Mouse (Mus musculus) CH12.LX (cell line): ENCODE measurements around the gene Echdc3. TPM values are rescaled to one million over a fixed set of nuclear protein-coding genes. Genes with fewer than 3 reads are reported as not detected.

Experiments used
- DNase-seq: peaks from one replicate; pipeline ENCODE4 v3.0.0-alpha.2; 2013; ENCODE audit errors: extremely low read depth
- H3K27ac ChIP-seq: 2 replicates; pipeline ENCODE4 v1.5.1; 2012; ENCODE audit warnings: low read depth, mild to moderate bottlenecking, control low read depth, moderate library complexity; ENCODE audit not compliant: insufficient read depth
- H3K27me3 ChIP-seq: replicated peaks from 2 replicates; pipeline ENCODE3; 2012; ENCODE audit warnings: inconsistent platforms
- H3K36me3 ChIP-seq, 2 experiments: replicated peaks in 1 of 2; 2 replicates each; pipeline versions ENCODE3 to v1.6.1; 2012; ENCODE audit warnings: inconsistent platforms in 1 of 2, low read length in 1 of 2, mild to moderate bottlenecking in 1 of 2, mixed read lengths in 1 of 2, moderate library complexity in 1 of 2; ENCODE audit not compliant: control insufficient read depth in 1 of 2, insufficient read depth in 1 of 2
- H3K4me1 ChIP-seq, 2 experiments: 2 replicates each; pipeline ENCODE4 v1.6.1; 2012; ENCODE audit warnings: inconsistent platforms in 1 of 2, moderate library complexity in 1 of 2; ENCODE audit not compliant: insufficient read depth in 2 of 2, control insufficient read depth in 1 of 2
- H3K4me2 ChIP-seq: 2 replicates; pipeline ENCODE4 v1.6.1; 2012; ENCODE audit warnings: low read depth, mild to moderate bottlenecking, control low read depth; ENCODE audit not compliant: poor library complexity, insufficient read depth, severe bottlenecking
- H3K4me3 ChIP-seq, 3 experiments: fragments of 150-350 bp in 1 of 3; sonication (generic) in 1 of 3; replicated peaks in 1 of 3; 2 replicates each; pipeline versions ENCODE3 to v1.5.1; 2011 to 2012; ENCODE audit warnings: low read depth in 2 of 3, low read length in 2 of 3, mild to moderate bottlenecking in 2 of 3, moderate library complexity in 2 of 3, control low read depth in 1 of 3, improper control_type of control experiment in 1 of 3, inconsistent platforms in 1 of 3, mixed read lengths in 1 of 3; ENCODE audit not compliant: poor library complexity in 1 of 3
- H3K79me2 ChIP-seq: replicated peaks from 2 replicates; pipeline ENCODE4 v1.6.1; 2012; ENCODE audit warnings: mild to moderate bottlenecking, moderate library complexity; ENCODE audit not compliant: control insufficient read depth, poor library complexity, insufficient read depth, severe bottlenecking; ENCODE audit errors: extremely low read depth
- H3K9ac ChIP-seq: 2 replicates; pipeline ENCODE4 v1.6.1; 2012; ENCODE audit warnings: low read depth, mild to moderate bottlenecking, control low read depth, moderate library complexity; ENCODE audit not compliant: insufficient read depth
- H3K9me3 ChIP-seq: replicated peaks from 2 replicates; pipeline ENCODE3; 2012; ENCODE audit warnings: low read length, inconsistent platforms, mixed read lengths
- BHLHE40 ChIP-seq: IDR thresholded peaks from 2 replicates; pipeline ENCODE4 v1.6.1; 2011; ENCODE audit warnings: mild to moderate bottlenecking, low read depth, low read length, improper control_type of control experiment
- CTCF ChIP-seq, 2 experiments: IDR thresholded peaks in 1 of 2; conservative IDR thresholded peaks in 1 of 2; 2 replicates each; pipeline ENCODE4 v1.5.1; 2011 to 2012; ENCODE audit warnings: low read depth in 2 of 2, low read length in 2 of 2, improper control_type of control experiment in 1 of 2, inconsistent platforms in 1 of 2, mild to moderate bottlenecking in 1 of 2, moderate library complexity in 1 of 2
- E2F4 ChIP-seq: IDR thresholded peaks from 2 replicates; pipeline ENCODE4 v1.6.1; 2011; ENCODE audit warnings: low read depth, low read length, improper control_type of control experiment; ENCODE audit not compliant: insufficient replicate concordance
- ELF1 ChIP-seq: IDR thresholded peaks from 2 replicates; pipeline ENCODE4 v1.6.1; 2014; ENCODE audit warnings: low read depth, mild to moderate bottlenecking, inconsistent platforms, low read length, improper control_type of control experiment
- ETS1 ChIP-seq: conservative IDR thresholded peaks from 2 replicates; pipeline ENCODE4 v1.6.1; 2012; ENCODE audit warnings: low read depth, mild to moderate bottlenecking, inconsistent platforms, low read length, improper control_type of control experiment, moderate library complexity
- HCFC1 ChIP-seq: IDR thresholded peaks from 2 replicates; pipeline ENCODE4 v1.6.1; 2012; ENCODE audit warnings: low read depth, mild to moderate bottlenecking, inconsistent platforms, low read length, improper control_type of control experiment
- JUN ChIP-seq: IDR thresholded peaks from 2 replicates; pipeline ENCODE4 v1.6.1; 2011; ENCODE audit warnings: low read depth, mild to moderate bottlenecking, low read length, improper control_type of control experiment, moderate library complexity; ENCODE audit not compliant: insufficient read depth
- JUND ChIP-seq: conservative IDR thresholded peaks from 2 replicates; pipeline ENCODE4 v1.6.1; 2011; ENCODE audit warnings: low read depth, low read length, improper control_type of control experiment
- MAFK ChIP-seq: IDR thresholded peaks from 2 replicates; pipeline ENCODE4 v1.6.1; 2011; ENCODE audit warnings: low read length, improper control_type of control experiment; ENCODE audit not compliant: insufficient replicate concordance
- MXI1 ChIP-seq: IDR thresholded peaks from 2 replicates; pipeline ENCODE4 v1.6.1; 2011; ENCODE audit warnings: mild to moderate bottlenecking, low read depth, low read length, improper control_type of control experiment
- MYC ChIP-seq: IDR thresholded peaks from 2 replicates; pipeline ENCODE4 v1.6.1; 2011; ENCODE audit warnings: low read depth, mild to moderate bottlenecking, improper control_type of control experiment, low read length
- NELFE ChIP-seq: IDR thresholded peaks from 2 replicates; pipeline ENCODE4 v1.6.1; 2011; ENCODE audit warnings: low read depth, low read length, improper control_type of control experiment
- RAD21 ChIP-seq: IDR thresholded peaks from 2 replicates; pipeline ENCODE4 v1.6.1; 2011; ENCODE audit warnings: low read depth, mild to moderate bottlenecking, low read length, improper control_type of control experiment, moderate library complexity
- TCF12 ChIP-seq: IDR thresholded peaks from 2 replicates; pipeline ENCODE4 v1.6.1; 2014; ENCODE audit warnings: low read depth, mild to moderate bottlenecking, inconsistent platforms, low read length, improper control_type of control experiment
- ZC3H11A ChIP-seq: IDR thresholded peaks from 2 replicates; pipeline ENCODE4 v1.6.1; 2012; ENCODE audit warnings: low read depth, mild to moderate bottlenecking, inconsistent platforms, low read length, improper control_type of control experiment
- ZKSCAN1 ChIP-seq: IDR thresholded peaks from 2 replicates; pipeline ENCODE4 v1.6.1; 2012; ENCODE audit warnings: low read depth, inconsistent platforms, low read length, improper control_type of control experiment, borderline replicate concordance
- ZNF384 ChIP-seq: IDR thresholded peaks from 2 replicates; pipeline ENCODE4 v1.6.1; 2012; ENCODE audit warnings: low read depth, low read length, improper control_type of control experiment, inconsistent platforms
- dilution Hi-C: fragments of 300-500 bp; cut with MboI; formaldehyde crosslinking; loops from 2 replicates; pipeline ENCODE4 v1.14.3; 2020; ENCODE audit warnings: low sequenced_read_pairs; ENCODE audit not compliant: extremely low pct_unique_long_range_greater_than_20kb, extremely low pct_ligation_motif_present
- in situ Hi-C: fragments of 300-500 bp; cut with MboI; formaldehyde crosslinking; loops from 3 replicates; pipeline ENCODE4 v1.14.3; 2019; ENCODE audit warnings: low sequenced_read_pairs, low pct_ligation_motif_present, low pct_unique_long_range_greater_than_20kb, mixed read lengths
- polyA plus RNA-seq: library from polyadenylated mRNA; unstranded; fragments of >175 nt; gene quantifications from 2 replicates; pipeline ENCODE4 v1.2.1, GENCODE M21; 2012; ENCODE audit warnings: low read depth; ENCODE audit not compliant: insufficient read length
- total RNA-seq, 2 experiments: library from RNA; depleted of rRNA; stranded (reverse); fragments of 300-350 nt in 1 of 2; fragments of >200 nt in 1 of 2; gene quantifications; 2 replicates each; pipeline ENCODE4 v1.2.3; 2012 to 2014

Echdc3 gene
- total and polyA plus RNA-seq, 3 experiments = 9.2 to 17.4 (median 10.6) TPM

- TF ChIP-seq NELFE = no peak
- TF ChIP-seq MXI1 = no peak
- TF ChIP-seq E2F4 = no peak
- TF ChIP-seq CTCF (conservative IDR thresholded peaks at IDR 0.05 in 1 of 2, IDR thresholded peaks at IDR 0.05 in 1 of 2; ENCODE audit: low read depth in 2 of 2, low read length in 2 of 2) = no peak
- no peak for TF ChIP-seq ELF1
- TF ChIP-seq ZKSCAN1 = no peak
- no peak for TF ChIP-seq MYC
- TF ChIP-seq ZC3H11A = no peak
- TF ChIP-seq JUND = no peak
- TF ChIP-seq RAD21 = no peak
- TF ChIP-seq MAFK = no peak
- Histone ChIP-seq H3K36me3 (no peaks in the 10 kb centered on the region), H3K4me1 (no peaks in the 10 kb centered on the region; a peak in 1 of 4 replicates), H3K79me2 (no peaks in the 10 kb centered on the region), H3K4me3 (no peak overlapping the region), H3K27me3 (no peaks in the 10 kb centered on the region), H3K4me2 (no peak overlapping the region), H3K27ac (no peak overlapping the region), H3K9me3 (no peaks in the 10 kb centered on the region), H3K9ac (no peak overlapping the region)
- dilution Hi-C loops (no loop called here), in situ Hi-C loops (no loop called here)
- DNase-seq = no peak
Observed at GRCm38 (mm10) chr2:6240072-6240471, 27.2 kb upstream of the Echdc3 start.

DNA sequence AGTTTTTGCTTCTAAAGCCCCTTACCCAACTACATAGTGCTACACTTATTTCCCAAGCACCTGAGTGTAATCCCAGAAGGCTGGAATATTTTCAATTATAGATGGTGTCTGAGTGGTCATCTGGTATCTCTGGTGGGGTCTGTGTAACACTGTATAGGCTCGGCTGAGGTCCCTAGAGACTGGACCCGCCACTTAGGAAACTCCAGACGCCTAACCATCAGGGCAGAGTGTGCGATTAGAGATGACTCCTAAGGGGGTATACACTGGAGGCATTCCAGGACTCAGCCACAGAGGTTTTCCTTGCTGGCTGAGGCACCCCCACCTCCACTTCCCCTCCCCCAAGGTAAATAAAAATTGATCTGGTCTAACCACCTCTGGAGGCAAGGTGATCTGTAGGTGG, 26.5 kb upstream of the Echdc3 start:
- in situ Hi-C loops (no loop called here), dilution Hi-C loops (no loop called here)
- no peaks in the 10 kb centered on the region for H3K36me3 ChIP-seq
- no peak overlapping the region for H3K27ac ChIP-seq
- no peaks in the 10 kb centered on the region for H3K9me3 ChIP-seq
- no peak overlapping the region for H3K9ac ChIP-seq
- no peak overlapping the region for H3K4me3 ChIP-seq
- H3K79me2 ChIP-seq = no peaks in the 10 kb centered on the region
- no peak overlapping the region for H3K4me2 ChIP-seq
- no peak for DNase-seq
- H3K4me1 ChIP-seq = no peaks in the 10 kb centered on the region; a peak in 1 of 4 replicates
- no peak for TF ChIP-seq MXI1
- no peak for TF ChIP-seq TCF12
- TF ChIP-seq NELFE = no peak
- no peak for TF ChIP-seq HCFC1
- TF ChIP-seq ETS1 = no peak
- no peaks in the 10 kb centered on the region for H3K27me3 ChIP-seq

GRCm38 (mm10) chr2:6238679-6239078, 25.8 kb upstream of the Echdc3 start:
- Histone ChIP-seq H3K79me2 (no peaks in the 10 kb centered on the region), H3K4me1 (no peaks in the 10 kb centered on the region; a peak in 1 of 4 replicates), H3K9me3 (no peaks in the 10 kb centered on the region), H3K9ac (no peak overlapping the region), H3K27ac (no peak overlapping the region), H3K4me3 (no peak overlapping the region), H3K4me2 (no peak overlapping the region), H3K36me3 (no peaks in the 10 kb centered on the region), H3K27me3 (no peaks in the 10 kb centered on the region)
- no peak for DNase-seq
- dilution Hi-C loops (no loop called here), in situ Hi-C loops (no loop called here)
- TF ChIP-seq JUN (no peak), BHLHE40 (no peak), ZNF384 (no peak)
